Mouse (Mus musculus) kidney, adult 9 months (tissue): Measurements from ENCODE around the gene Pard3.

ENCODE experiments used
- DNase-seq: peaks from one replicate; pipeline ENCODE4 v3.0.0; 2022

Pard3 gene

GRCm38 (mm10) chr8:127063551-127064360 lies at the start of gene Pard3:
TSS of gene Pard3 (plus strand) at chr8:127063893.
- peak; percentile 77 for DNase-seq

GRCm38 (mm10) chr8:127021830-127022229 lies 41.9 kb upstream of the Pard3 start:
- DNase-seq: no peak

GRCm38 (mm10) chr8:127025256-127025717 lies 38.4 kb upstream of the Pard3 start:
- no peak for DNase-seq

- no peak for DNase-seq
Observed at GRCm38 (mm10) chr8:127025775-127026174, 37.9 kb upstream of the Pard3 start.

DNA sequence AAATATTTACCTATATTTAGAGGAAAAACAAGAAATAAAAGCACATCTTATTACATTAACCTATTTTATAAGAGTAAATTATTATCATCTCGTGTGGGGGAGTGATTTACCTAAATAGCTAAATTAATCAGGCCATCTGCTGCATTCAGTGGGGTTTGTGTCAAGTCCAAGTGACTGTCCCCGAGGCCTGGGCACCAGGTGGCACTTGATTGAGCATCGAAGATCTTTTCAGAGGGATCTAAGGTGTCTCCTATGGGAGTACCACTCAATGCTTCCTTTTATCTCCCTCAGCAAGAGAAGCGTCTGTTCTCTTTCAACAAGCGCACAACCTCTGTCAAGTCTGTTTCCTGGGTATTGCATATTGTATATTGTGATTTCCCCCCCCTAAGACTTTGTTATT lies 32.2 kb upstream of the Pard3 start:
- DNase-seq: no peak

DNA sequence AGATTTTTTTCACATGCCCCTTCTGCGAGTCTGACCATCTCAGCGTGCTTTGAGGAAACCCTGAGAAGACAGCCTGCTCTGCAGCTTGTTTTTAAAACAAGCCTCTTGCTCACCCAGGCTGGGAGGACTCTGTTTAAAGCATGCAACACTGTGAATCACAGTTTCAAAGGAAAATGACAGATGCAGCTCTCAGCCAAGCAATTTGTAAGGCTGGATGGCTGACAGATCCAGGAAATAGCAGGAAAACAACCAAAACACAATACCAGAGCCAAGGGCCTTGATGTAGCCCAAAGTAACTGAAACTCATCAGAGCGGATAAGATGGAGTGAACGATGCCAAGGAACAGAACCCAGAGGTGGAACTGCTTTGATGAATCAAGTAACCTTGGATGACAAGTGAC lies 24.8 kb upstream of the Pard3 start:
- no peak for DNase-seq

- no peak for DNase-seq
Observed at GRCm38 (mm10) chr8:127049996-127050395, 13.7 kb upstream of the Pard3 start.

DNA sequence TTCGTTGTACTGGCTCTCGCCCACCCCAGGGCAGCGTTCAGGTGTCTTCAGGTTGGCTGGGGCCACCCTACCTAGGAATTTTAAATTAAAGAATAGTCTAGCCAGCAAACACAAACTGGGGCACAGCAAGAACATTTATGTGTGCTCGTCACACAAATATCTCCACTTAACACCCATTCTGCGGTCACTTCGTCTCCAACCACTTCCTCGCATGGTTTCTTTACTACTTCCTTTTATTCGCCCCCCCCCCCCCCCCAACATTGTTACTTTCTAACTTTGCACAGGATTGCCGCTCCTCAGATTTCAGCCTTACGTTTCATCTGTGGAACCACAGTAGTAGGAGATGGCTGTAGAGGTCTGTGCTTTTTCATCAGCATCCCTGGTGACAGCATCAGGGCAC lies 11.6 kb upstream of the Pard3 start:
- no peak for DNase-seq

GRCm38 (mm10) chr8:127055081-127055480 lies 8.6 kb upstream of the Pard3 start:
- DNase-seq: no peak

GRCm38 (mm10) chr8:127058759-127059158 lies 4.9 kb upstream of the Pard3 start:
- DNase-seq: no peak

DNA sequence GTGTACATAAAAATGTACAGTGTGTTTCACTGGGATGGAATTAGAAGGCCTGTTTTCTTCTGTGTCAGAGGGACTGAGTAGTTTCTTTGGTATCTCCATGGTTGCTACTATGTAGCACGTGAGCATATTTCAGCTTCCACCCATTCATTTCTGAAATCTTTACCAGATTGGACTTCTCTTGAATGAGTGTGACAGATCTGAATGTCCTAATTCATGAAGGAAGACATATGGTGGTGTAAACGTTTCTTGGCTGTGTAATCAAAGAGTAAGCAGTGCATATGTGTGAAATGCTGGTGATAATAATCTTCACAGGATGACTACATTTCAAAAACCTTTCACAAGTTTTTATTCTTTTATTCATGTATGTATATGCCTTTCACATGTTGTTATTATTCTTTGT lies 3.9 kb upstream of the Pard3 start:
- no peak for DNase-seq

DNA sequence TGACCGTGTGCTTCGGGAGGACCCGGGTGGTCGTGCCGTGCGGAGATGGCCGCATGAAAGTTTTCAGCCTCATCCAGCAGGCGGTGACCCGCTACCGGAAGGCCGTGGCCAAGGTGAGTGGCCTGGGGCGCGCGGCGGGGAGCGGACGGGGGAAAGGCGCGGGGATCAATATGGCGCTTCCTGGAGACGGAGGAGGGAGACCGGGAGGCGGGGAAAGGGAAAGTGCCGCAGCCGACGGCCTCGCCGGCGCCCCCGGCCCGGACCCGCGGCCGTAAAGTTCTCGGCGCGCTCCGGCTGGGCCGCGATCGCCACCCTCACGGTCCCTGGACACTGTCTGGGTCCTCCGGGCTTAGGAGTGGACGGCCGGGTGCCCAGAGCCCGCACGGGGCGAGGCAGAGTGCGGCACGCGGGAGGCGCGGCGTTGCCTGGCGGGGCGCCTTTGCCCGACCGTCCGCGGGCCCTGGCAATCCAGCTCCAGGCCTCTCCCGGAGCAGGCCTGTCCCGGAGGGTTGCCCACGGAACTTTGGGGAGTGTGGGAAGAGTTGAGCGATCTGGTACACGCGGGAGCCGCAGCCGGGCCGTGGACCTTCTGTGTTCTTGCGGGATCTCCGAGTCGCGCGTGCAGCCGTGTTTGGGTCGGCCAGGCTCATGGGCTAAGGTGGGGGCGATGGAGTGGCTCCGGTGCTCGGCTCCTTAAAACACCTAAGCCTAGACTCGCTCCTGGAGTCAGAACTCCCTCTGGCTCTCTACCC lies 844 bp downstream of the Pard3 start:
- peak; percentile 56 for DNase-seq

DNA sequence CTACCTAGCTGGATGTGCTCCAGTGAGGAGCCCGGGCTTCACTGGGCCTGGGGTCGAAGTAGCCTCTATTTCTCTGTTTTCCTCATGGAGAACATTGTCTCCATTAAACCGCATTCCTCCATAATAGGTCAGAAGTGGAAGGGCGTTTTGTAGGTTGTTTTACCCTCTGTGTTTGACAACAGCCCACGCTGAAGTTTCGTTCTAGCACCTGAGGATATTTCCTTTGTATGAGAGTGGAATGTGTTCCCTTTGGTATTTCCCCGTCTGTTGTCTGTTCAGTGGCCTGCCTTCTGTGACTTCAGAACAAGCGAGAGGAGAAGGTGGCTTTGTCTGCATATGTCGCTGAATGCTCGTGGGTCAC lies 1.4 kb downstream of the Pard3 start:
- DNase-seq: no peak

GRCm38 (mm10) chr8:127065791-127066190 lies 2.1 kb downstream of the Pard3 start:
- DNase-seq: no peak

DNA sequence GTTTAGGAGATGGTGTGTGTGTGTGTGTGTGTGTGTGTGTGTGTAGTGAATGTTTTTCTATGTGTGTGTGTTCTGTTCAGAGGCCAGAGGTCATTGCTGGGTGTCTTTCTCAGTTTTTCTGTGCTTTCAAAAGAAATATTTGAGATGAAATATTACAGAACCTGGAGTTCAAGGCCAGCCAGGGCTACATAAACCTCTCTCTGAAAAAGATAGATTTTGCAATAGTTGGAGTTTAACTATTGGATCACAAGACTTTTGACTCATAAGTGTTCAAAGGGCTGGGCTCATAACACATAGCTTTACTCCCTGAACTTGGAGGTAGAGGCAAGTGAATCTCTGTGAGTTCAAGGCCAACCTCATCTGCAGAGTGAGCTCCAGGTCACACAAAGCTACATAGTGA lies 2.8 kb downstream of the Pard3 start:
- peak; percentile 21 for DNase-seq

GRCm38 (mm10) chr8:127068719-127069118 lies 5.0 kb downstream of the Pard3 start:
- DNase-seq: no peak

- peak; percentile 75 for DNase-seq
Observed at GRCm38 (mm10) chr8:127070225-127070624, 6.5 kb downstream of the Pard3 start.

GRCm38 (mm10) chr8:127073052-127073618 lies 9.4 kb downstream of the Pard3 start:
- DNase-seq: no peak

DNA sequence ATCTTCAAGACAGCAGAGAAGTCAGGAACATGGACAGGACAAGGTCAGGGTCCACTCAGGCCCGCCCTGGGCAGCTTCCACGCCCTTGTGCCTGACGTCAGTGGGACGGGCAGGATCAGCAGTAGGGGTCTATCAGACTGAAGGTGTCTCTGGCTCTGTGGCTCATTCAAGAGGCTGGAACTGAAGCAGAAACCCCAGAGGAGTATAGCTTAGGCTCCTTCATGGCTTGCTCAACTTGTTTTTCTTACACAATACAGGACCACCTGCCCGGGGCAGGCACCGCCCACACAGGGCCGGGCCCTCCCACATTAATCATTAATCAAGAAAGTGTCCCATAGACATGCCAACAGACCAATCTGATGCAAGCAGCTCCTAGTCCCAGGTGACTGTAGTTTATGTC lies 12.8 kb downstream of the Pard3 start:
- DNase-seq: peak; percentile 89

- no peak for DNase-seq
Observed at GRCm38 (mm10) chr8:127079244-127079805, 15.6 kb downstream of the Pard3 start.

DNA sequence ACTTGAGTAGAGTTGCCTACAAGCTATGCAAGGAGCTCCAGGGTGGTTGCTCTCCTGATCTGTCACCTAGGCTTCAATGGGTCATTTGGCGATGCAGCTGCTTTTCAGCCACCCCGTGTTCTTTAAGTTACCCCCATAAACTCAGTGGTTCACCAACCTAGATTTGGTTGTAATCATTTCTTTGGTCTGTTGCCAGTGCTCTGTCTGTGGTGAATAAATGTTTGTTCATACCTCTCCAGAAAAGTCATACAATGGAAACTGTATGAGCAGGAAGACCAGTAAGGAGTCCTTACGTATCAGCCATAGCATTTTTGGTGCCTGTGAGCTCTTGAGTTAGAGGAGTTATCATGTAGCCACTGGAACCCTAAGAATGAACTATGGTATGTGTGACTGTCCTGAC lies 17.6 kb downstream of the Pard3 start:
- no peak for DNase-seq

DNA sequence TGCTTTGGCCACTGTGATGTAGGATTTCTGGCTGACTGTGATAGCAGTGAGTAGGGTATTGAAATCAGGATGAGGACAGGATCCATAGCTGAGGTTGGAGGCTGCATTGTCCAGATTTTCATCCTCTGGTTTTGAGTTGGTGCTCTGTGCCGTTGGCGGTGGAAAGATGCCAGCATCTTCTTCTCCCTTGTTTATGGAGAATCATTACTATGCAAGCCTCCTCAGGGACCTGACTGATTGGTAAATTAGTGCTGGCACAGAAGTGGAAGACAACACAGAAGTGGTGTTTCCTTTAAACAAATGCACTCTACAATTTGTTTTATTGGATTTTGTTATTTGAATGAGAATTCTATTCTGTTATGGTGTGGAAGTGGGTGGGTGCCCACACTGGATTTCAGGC lies 18.8 kb downstream of the Pard3 start:
- DNase-seq: no peak

GRCm38 (mm10) chr8:127084565-127084964 lies 20.9 kb downstream of the Pard3 start:
- no peak for DNase-seq

GRCm38 (mm10) chr8:127087434-127087833 lies 23.7 kb downstream of the Pard3 start:
- no peak for DNase-seq
